Mouse (Mus musculus): ENCODE measurements around the gene Baz1b.
"Not testable (repeated sequence)": the region's sequence is repeated elsewhere in the genome, so short reads cannot be mapped to it uniquely, and the experiment has no call there.

The Baz1b gene

DNA sequence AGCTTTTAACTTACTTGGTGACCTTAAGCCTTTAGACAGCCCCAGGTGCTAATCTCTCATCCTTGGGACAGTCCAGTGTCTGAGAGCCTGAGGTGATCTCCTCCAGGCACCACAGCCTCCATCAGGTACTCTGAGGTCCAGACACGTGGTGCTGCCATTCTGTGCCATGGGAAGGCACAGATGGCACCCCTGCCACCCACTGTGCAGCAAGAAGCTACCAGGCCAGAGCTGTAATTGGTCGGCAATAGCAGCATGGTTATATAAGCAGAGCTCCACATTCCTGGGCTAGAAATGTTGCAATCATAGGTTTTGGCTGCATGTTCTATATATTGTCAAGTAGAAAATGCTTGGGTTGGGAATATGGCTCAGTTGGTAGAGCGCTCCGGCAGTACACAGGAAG, 8.1 kb upstream of the Baz1b start:
- in situ Hi-C loops (cut with MboI, MseI) = no loop called here

DNA sequence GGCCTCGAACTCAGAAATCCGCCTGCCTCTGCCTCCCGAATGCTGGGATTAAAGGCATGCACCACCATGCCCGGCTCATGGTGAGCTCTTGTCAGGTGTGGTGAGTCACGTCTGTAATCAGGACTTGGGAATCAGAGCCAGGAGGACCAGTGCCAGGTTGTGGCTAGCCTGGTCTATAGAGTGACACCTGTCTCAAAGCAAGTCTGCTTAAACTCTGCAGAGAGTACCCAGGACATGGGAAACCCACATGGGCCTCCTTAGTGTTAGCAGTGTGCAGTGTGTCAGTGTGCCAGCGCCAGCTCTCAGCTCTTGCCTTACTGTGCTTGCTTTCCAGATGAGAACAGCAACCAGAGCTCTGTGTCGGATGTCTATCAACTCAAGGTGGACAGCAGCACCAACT, 7.4 kb upstream of the Baz1b start:
- in situ Hi-C loops (cut with MboI, MseI) = loop anchor here (5.0 kb wide), 1 partner anchor 492 kb away; the partner anchor contains the start of gene Limk1

DNA sequence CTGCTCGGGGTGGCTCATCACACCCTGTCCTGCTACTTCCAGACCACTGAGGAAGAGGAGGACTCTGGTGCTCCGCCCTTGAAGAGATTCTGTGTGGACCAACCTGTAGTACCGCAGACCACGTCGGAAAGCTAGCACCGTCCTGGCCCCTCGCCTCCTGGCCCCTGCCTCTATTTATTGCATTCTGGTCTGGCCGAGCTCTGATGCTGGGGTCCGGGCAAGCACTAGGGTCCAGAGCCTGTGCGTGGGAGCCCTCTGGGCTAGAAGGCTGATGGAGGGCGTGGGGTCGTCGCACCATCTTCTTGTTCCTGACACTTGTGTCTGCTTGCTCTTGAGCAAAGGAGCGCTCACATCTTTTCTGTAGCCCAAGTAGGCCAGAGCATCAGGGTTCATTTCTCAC, 6.3 kb upstream of the Baz1b start:
- in situ Hi-C loops (cut with MboI, MseI) = loop anchor here (5.0 kb wide), 1 partner anchor 493 kb away; the partner anchor contains the start of gene Limk1

DNA sequence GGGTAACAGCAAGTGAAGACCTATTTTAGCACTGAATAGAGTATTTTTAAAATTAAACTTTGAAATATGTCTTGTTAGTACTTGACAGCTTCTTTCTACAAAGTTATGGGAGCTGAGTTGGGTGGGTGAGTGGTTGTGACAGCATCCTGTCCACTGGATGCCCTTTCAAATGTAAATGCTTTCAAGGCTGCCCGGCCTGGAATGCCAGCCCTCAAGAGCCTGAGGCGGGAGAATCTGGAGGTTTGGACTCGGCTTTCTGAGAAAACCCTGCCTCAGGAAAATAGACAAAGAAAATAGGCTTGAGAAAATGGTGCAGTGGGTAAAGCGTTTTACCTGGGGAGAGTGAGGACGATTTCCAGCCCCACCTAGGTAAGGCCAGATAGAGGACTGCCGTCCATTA, 5.3 kb upstream of the Baz1b start:
- in situ Hi-C loops (cut with MboI, MseI) = loop anchor here (5.0 kb wide), 1 partner anchor 494 kb away; the partner anchor contains the start of gene Limk1

DNA sequence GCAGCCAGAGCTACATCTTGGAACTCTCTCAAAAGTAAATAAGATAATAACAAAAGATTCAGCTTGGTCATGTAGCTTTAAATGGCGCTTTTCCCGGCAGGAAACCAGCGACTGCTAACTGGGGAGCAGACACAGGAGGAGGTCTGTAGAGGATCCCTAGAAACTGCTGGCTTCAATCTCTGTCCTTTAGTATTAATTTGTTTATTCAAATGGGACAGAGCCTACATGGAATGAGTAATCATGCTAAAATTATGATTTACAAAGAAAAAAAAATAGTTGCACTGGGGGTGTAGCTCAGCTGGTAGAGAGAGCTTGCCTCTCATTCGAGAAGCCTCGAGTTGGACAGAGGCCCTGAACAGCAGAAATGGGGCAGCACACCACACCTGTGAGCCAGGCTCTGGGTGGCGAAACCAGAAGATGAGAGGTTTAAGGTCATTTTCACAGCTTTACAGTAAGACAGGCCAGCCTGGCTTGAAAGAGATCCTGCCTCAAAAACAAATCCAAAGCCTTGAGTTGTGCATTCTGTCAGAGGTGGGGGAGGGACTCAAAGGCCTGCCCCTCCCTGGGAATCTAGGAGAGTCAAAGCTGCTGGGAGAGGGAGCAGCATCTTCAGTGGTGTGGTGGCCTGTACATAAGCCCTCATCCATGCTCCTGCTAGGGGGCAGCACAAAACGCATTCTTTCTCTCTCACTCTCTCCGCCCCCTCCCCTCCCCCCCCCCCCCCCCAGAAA, 3.8 kb upstream of the Baz1b start:
- in situ Hi-C loops (cut with MboI, MseI) = loop anchor here (5.0 kb wide), 1 partner anchor 496 kb away; the partner anchor contains the start of gene Limk1

DNA sequence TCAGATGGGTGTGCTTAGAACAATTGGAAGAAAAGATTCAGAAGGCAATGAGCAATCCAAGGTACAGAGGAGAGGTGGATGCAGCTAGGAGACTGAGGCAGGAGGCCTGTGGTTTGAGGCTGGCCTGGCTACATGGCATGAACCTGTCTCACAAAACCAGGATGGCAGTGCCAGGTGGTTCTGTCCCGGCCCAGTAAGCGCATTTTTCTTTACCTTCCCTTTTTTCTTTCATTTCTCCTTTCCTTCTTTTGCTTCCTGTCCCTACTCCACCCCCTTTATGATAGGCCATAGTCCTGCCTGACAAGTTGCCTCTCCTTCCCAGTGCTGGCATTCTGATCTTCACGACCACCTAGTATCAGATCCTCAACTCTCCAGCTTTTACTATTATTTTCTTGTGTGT, 2.0 kb upstream of the Baz1b start:
- in situ Hi-C loops (cut with MboI, MseI) = no loop called here

DNA sequence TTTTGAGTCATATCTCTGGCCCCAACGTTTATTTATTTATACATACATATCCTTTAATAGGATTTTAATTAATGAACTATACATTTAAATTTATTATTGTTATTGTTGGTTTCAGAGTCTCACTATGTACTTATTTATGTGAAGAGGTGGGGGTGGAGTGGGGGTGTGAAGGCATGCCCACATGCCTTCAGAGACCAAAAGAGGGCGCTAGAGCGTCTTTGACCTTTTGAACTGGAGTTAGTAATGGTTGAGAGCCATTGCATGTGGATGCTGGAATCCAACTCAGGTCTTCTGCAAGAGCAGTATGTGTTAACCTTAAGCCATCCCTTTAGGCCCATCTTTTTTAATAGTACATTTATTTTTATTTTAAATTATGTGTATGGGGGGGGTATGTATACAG, 1.5 kb upstream of the Baz1b start:
- in situ Hi-C loops (cut with MboI, MseI) = no loop called here

DNA sequence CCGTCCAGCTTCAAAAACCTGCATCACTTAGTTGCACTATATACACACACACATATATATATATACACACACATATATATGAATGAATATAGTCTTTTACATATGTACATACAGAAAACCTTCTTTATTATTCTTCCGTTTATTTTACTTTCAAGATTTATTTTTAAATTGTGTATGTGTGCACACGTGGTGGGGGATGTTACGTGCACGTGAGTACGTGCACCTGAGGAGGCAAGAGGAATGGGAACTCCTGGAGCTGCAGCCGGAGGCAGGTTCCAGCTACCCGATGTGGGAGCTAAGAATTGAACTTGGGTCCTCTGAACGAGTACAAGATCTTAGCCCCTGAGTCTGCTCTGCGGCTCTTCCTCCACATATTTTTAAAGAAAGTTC, 838 bp upstream of the Baz1b start:
- in situ Hi-C loops (cut with MboI, MseI) = no loop called here

DNA sequence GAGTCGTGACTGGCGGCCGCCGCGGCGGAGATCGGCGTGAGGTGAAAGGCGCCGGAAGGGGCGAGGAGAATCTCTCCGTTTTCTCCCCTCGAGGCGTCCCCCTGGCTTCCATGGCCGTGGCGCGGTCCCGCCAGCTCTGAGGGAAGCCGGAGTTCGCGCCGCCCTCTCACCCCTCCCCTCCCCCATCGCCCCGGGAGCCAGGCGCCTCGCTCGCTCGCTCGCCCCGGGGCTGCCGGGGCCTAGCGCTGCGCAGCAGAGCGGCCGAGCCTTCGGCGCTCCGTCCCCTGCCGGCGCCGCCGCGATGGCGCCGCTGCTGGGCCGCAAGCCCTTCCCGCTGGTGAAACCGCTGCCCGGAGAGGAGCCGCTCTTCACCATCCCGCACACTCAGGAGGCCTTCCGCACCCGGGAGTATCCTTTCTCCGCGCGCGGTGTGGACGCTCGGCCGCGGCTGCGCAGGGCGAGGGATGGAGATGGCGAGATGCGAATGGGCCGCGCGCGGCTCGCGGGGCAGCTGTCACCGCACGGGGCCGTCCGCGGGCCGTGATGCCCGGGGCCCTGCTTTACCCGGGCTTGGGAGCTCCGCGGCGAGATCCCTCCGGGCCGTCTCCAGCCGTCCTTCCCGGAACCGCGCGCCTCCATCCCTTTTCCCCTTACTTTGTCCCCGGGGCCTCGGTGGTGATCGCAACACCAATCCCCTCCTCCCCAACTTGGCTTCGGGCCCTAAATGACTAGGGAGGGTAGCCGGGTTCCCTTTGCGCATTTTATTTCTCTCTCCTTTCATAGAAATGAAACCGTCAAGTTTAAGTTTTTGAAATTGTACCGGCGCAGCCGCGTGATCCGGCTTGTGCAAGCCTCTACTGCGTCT, 517 bp downstream of the Baz1b start:
- in situ Hi-C loops (cut with MboI, MseI) = no loop called here

DNA sequence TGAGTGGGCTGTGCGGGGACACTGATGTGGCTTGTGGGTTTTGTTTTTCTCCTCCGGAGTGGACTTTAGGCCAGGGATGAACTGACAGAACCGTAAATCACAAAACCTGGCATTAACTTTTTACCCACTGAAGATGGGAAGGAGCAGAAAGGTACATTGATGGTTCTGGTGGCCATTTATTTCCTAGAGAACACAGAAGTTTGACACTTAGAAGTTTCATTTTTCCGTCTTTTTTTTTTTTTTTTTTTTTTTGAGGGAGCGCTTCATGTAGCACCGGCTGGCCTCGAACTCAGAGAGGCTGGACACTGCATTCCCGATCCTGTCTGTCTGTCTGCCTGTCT, 1.1 kb downstream of the Baz1b start:
- in situ Hi-C loops (cut with MboI, MseI) = no loop called here

DNA sequence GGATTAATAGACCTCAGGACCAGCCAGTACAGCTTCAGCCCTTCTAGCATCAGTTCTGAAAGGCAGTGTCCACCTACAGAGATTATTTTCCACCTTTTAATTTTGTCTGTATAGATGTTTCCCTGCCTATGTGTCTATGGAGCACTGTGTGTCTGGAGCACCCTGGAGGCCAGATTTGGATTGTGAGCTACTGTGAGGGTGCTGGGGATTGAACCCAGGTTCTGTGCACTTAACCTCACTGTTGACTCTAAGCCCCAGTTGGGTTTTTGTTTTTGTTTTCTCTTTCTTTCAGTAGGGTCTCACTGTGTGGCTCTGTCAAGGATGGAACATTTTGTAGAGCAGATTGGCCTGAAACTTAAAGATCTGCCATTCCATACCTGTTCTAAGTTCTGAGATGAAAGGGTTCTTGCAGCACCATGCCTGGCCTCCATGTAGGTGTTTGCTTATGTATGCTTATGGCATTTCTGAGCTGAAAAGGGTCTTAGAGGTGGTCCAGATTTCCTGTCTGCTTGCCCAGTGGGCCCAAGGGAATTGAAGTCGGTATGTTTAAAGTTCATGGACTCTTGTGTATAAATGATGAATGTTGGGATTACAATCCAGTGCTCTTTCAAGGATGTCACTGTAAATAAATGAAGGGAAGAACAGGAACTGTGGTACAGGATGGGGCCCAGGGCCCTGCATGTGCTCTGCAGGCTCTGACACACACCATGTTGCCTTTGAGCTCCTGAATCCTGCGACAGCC, 2.4 kb downstream of the Baz1b start:
- in situ Hi-C loops (cut with MboI, MseI) = no loop called here

DNA sequence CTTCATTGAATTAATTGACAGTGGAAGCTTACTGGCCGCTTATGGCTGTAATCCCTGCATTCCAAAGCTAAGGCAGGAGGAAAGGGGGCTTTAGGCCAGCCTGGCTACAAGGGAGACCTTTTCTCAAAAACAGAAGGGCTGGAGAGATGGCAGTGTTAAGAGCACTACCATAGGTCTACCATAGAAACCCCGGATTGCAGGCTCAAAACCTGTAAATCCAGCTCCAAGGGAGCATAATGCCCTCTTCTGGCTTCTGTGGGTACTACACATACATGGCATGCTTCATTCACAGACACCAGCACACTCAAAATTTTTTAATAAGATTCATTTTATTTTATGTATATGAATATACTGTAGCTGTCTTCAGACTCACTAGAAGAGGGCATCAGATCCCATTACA, 4.6 kb downstream of the Baz1b start:
- in situ Hi-C loops (cut with MboI, MseI) = no loop called here

DNA sequence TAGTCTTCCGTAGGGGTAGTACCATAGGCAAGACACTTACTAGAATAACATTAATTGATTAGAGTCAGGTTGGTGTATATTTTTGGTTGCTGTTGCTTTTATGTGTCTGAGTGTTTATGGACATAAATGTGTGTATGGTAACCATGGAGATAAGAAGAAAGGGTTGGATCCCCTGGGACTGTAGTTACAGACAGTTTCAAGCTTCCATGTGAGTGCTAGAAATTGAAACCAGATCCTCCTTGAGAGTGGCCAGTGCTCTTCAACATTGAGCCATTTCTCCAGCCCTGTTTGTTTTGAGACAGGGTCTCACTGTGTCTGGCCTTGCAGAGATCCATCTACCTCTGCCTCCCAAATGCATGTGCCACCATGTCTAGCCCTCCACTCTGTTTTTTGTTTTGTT, 5.4 kb downstream of the Baz1b start:
- in situ Hi-C loops (cut with MboI, MseI) = no loop called here

DNA sequence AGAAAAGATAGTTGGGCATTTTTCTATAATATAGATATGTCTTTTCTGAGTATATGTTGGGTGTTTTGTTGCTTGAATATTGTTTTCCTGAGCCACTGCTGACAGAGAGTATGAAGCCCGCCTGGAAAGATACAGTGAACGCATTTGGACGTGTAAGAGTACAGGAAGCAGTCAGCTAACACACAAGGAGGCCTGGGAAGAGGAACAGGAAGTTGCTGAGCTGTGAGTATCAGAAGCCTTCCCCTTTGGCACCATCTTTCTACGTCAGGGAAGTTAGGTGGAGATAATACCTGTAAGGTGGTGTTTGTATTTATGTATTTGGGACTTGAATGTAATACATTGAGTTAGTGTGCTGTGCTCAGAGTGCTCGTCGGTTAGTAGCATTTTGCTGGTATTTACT, 9.3 kb downstream of the Baz1b start:
- in situ Hi-C loops (cut with MboI, MseI) = loop anchor here (5.0 kb wide), 1 partner anchor 181 kb away; no protein-coding TSS in a partner anchor

DNA sequence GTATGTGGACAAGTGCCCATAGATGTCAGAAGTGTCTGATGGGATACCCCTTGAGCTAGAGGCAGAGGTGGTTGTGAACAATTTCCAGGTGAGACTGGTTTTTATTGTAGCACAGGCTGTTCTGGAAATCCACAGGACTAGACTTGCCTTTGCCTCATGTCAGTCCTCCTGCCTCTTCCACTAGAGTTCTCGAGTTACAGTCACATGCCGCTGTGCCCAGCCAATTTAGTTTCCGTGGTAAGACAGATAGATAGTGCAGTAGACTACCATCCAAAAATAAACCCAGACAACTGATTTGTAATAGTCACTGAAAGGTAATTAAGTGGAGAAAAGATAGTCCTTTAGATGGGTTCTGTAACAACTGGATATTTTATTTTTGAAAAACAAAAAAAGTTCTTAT, 15.7 kb downstream of the Baz1b start:
- in situ Hi-C loops (cut with MboI, MseI) = no loop called here

DNA sequence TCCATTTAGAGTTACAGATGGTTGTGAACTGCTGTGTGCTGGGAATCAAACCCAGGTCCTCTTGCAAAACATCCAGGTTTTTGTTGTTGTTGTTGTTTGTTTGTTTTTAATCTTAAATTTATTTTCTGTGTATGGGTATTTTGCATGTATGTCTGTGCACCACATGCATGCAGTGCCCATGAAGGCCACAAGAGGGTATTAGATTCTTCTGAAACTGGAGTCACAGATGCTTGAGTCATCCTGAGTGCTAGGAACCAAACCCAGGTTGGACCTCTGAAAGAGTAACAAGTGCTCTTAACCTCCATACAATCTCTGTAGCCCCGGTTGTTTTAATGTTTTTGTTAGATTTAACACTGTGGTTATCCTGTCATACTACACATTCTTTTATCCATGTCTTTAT, 21.1 kb downstream of the Baz1b start:
- in situ Hi-C loops (cut with MboI, MseI) = no loop called here

DNA sequence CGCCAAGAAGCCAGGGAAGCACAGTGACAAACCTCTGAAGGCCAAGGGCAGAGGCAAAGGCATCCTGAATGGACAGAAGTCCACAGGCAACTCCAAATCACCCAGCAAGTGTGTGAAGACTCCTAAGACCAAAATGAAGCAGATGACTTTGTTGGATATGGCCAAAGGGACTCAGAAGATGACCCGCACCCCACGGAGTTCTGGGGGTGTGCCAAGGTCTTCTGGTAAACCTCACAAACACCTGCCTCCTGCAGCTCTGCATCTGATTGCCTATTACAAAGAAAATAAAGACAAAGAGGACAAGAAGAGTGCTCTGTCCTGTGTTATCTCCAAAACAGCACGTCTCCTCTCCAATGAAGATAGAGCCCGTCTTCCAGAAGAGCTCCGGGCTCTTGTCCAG, 29.8 kb downstream of the Baz1b start:
- in situ Hi-C loops (cut with MboI, MseI) = no loop called here

DNA sequence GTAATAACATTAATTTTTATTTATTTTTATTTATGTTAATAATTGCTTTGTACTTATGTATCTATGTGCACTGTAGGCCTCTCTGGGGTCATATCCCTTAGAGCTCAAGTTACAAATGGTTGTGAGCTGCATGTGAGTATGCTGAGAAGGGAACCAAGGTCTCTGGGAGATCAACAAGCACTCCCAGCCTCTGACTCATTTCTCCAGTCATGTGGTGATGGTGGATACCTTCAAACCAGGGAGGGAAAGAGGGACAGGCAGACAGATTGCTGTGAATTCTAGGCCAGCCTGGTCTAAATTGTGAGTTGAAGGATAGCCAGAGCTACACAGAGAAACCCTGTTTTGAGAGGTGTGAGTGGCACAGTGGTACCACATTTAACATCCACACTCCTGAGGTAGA, 33.9 kb downstream of the Baz1b start:
- in situ Hi-C loops (cut with MboI, MseI) = no loop called here

DNA sequence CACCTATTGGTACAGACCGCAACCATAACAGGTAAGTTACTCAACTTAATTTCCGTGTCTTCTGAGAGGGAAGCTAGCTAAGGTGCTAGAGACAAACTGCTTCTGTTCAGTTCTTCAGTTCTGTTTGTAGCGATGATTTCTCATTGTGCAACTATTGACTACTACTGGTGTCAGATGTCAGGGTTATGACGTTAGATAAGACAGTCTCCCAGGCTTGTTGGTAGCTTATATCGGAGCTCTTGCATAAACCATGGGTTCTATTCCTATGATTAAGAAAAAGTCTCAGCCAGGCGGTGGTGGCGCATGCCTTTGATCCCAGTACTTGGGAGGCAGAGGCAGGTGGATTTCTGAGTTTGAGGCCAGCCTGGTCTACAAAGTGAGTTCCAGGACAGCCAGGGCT, 35.0 kb downstream of the Baz1b start:
- in situ Hi-C loops (cut with MboI, MseI) = no loop called here

DNA sequence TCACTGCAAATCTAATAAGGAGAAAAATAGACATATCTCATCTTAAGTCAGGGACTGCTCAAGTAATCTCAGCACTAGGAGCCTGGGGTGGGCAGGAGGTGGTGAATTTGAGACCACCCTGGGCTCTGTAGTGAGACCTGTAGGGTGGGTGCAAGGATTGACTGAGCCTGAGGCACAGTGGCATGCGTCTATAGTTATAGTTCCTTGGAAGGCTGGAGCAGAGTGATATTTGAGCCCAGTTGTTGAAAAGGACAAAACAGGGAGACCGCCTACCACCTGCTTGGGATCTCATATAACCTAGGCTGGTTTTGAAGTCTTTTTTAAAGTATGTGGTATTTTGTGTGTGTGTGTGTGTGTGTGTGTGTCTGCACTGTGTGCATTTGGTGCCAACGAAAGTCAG, 37.1 kb downstream of the Baz1b start:
- in situ Hi-C loops (cut with MboI, MseI) = no loop called here

DNA sequence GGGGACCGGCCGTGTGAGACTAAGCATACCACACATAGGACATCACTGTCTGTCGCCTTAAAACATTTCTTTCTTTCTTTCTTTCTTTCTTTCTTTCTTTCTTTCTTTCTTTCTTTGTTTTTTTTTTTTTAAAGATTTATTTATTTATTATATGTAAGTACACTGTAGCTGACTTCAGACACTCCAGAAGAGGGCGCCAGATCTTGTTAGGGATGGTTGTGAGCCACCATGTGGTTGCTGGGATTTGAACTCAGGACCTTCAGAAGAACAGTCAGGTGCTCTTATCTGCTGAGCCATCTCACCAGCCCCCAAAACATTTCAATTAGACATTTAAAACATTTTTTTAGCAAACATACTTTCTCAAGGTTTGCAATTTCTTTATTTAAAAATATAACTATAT, 38.8 kb downstream of the Baz1b start:
- in situ Hi-C loops (cut with MboI, MseI) = not testable (repeated sequence)

DNA sequence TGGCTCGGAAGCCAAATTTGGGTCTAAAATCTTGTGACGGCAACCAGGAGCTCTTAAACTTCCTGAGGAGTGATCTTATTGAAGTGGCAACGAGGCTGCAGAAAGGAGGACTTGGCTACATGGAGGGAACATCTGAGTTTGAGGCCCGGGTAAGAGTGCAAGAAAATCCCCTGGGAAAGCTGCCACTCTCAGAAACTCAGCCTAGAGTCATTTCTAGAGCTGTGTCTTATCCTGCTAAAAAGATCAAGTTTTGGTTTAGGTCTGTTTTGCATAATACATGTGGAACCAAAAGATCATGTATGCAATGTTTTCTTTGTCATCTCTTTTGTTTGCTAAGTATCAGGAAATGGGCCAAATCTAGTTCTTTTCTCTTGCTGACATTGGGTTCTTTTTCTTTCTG, 43.1 kb downstream of the Baz1b start:
- in situ Hi-C loops (cut with MboI, MseI) = no loop called here
